Mouse (Mus musculus) spleen, adult 2 months (tissue): ENCODE measurements around the gene Sp8.

Experiments used
- CTCF ChIP-seq: fragments of 200-500 bp; IDR thresholded peaks from 2 replicates; pipeline ENCODE4 v1.5.1; 2011; ENCODE audit warnings: mild to moderate bottlenecking, inconsistent platforms; ENCODE audit not compliant: insufficient read depth, insufficient read length, insufficient replicate concordance; ENCODE audit errors: extremely low read depth
- POLR2A ChIP-seq: fragments of 200-500 bp; IDR thresholded peaks from 2 replicates; pipeline ENCODE4 v1.6.1; 2011; ENCODE audit warnings: low read depth, low read length, inconsistent platforms

DNA sequence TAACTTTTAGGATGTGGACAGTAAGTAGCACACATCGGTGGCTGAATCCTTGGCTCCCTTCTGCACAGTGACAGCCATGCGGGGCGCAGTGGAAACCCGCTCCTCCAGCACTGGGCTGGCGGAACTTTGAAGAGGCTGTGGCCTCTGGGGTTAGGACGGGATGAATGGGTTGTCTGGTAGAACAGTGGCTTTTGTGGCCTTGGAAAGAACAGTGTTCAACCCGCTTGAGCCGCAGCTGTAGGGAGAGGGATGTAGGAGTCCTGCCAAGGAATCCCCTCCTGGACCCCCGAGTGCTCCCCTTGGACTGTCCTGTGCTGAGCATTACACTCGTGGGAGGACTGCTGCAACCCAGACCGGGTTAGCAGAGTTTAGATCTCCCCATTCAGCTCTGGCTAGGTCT is 3.9 kb downstream of the Sp8 start:
- TF ChIP-seq POLR2A (no peak), CTCF (no peak)
